Mouse (Mus musculus): ENCODE measurements at regions not wholly inside any gene's neighbourhood (a gene's known extent, or its start where the extent isn't known, plus 50 kb on each side); places are given as distances from the start of the nearest gene placed in this dataset.

DNA sequence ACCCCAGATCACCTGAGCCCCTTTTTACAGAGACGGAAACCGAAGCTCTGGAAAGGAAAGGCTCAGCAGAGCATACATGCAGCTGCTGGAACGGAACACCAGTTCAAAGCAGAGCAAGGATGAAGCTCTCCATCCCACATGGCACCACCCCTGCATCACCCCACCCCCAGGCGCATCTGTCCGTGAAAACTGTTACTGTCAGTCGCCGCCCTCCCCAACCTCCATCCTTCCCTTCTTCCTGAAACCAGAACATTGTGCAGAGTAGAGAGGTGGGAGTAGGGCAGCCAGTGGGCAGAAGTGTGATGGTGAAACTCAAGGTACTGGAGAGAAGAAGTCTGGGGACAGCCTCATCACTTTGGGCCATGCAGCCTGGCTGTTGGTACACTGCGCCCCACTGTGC lies 84.6 kb downstream of the Rplp1 start:
- no peak for ATAC-seq (ENCODE audit: low FRiP score, low TSS enrichment)
- 69% methylated on average over 8 of the region's 8 CpGs for WGBS
- Histone ChIP-seq H3K36me3 (ENCODE audit: control insufficient read depth, insufficient read depth, low read length) (no peaks in the 10 kb centered on the region), H3K9ac (ENCODE audit: low read depth, low read length) (no peak overlapping the region), H3K4me2 (replicated peaks; ENCODE audit: low read depth, low read length) (no peak overlapping the region), H3K9me3 (ENCODE audit: control insufficient read depth, low read length) (no peaks in the 10 kb centered on the region), H3K27ac (ENCODE audit: low read depth, low read length) (no peak overlapping the region), H3K4me3 (ENCODE audit: low read length) (no peak overlapping the region), H3K27me3 (ENCODE audit: control insufficient read depth, insufficient read depth, low read length) (no peaks in the 10 kb centered on the region; the same call in 1 of the 2 replicates), H3K4me1 (ENCODE audit: control insufficient read depth, insufficient read depth, low read length) (0 out of 2 replicates have a peak, but pooled peaks cover 4% of the 10 kb centered on the region)

DNA sequence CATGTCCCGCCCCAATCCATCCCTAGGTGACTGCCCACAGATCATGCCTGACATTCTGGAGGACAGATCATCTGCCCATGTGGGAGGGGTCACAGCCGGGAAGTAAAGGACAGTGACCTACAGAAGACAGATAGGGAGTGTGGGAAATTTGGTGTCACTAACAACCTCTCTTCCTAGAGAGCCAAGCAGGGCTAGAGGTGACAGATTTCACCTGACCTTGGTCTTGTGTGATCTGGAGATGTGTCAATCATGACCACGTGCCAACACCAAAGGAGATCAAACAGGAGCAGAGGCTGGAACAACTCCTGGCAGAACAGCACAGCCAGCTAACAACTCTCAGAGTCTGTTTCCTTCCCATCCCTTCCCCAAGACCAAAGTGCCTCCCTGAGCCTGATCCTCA lies 85.0 kb downstream of the Rplp1 start:
- Histone ChIP-seq H3K27me3 (ENCODE audit: control insufficient read depth, insufficient read depth, low read length) (no peaks in the 10 kb centered on the region; the same call in 1 of the 2 replicates), H3K36me3 (ENCODE audit: control insufficient read depth, insufficient read depth, low read length) (no peaks in the 10 kb centered on the region), H3K27ac (ENCODE audit: low read depth, low read length) (no peak overlapping the region), H3K9me3 (ENCODE audit: control insufficient read depth, low read length) (no peaks in the 10 kb centered on the region), H3K4me1 (ENCODE audit: control insufficient read depth, insufficient read depth, low read length) (0 out of 2 replicates have a peak, but pooled peaks cover 4% of the 10 kb centered on the region), H3K4me3 (ENCODE audit: low read length) (no peak overlapping the region), H3K4me2 (replicated peaks; ENCODE audit: low read depth, low read length) (no peak overlapping the region), H3K9ac (ENCODE audit: low read depth, low read length) (no peak overlapping the region)
- no peak for ATAC-seq (ENCODE audit: low FRiP score, low TSS enrichment)
- 63% methylated on average over 3 of the region's 3 CpGs for WGBS

GRCm38 (mm10) chr9:61827721-61828120 lies 86.6 kb downstream of the Rplp1 start:
- H3K4me1 ChIP-seq (ENCODE audit: control insufficient read depth, insufficient read depth, low read length): 0 out of 2 replicates have a peak, but pooled peaks cover 4% of the 10 kb centered on the region
- H3K27me3 ChIP-seq (ENCODE audit: control insufficient read depth, insufficient read depth, low read length): no peaks in the 10 kb centered on the region; the same call in 1 of the 2 replicates
- H3K4me3 ChIP-seq (ENCODE audit: low read length): no peak overlapping the region
- no peak for ATAC-seq (ENCODE audit: low FRiP score, low TSS enrichment)
- H3K9me3 ChIP-seq (ENCODE audit: control insufficient read depth, low read length): no peaks in the 10 kb centered on the region
- WGBS: 83% methylated on average over 4 of the region's 4 CpGs
- no peak overlapping the region for H3K4me2 ChIP-seq (replicated peaks; ENCODE audit: low read depth, low read length)
- no peak overlapping the region for H3K27ac ChIP-seq (ENCODE audit: low read depth, low read length)
- H3K36me3 ChIP-seq (ENCODE audit: control insufficient read depth, insufficient read depth, low read length): no peaks in the 10 kb centered on the region
- H3K9ac ChIP-seq (ENCODE audit: low read depth, low read length): no peak overlapping the region

DNA sequence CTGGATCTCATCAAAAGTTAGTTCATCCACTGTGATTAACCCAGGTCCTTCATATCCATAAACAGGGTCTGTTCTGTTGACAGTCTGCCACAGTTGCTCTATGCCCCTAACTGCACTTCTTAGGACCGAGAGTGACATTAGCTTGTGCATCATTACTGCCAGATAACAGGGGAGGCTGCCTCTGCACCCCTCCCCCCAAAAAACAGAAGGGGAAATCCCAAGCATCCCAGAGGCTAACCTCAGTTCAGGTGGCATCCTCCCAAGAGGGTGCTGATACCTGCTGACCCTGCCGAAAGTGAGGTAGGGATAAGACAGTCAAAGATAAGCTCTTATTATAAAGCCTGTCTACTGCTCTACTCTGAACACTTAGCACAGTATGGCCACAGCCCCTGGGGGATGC lies 87.3 kb downstream of the Rplp1 start:
- Histone ChIP-seq H3K4me3 (ENCODE audit: low read length) (no peak overlapping the region), H3K9me3 (ENCODE audit: control insufficient read depth, low read length) (no peaks in the 10 kb centered on the region), H3K36me3 (ENCODE audit: control insufficient read depth, insufficient read depth, low read length) (no peaks in the 10 kb centered on the region), H3K9ac (ENCODE audit: low read depth, low read length) (no peak overlapping the region), H3K4me2 (replicated peaks; ENCODE audit: low read depth, low read length) (no peak overlapping the region), H3K27me3 (ENCODE audit: control insufficient read depth, insufficient read depth, low read length) (no peaks in the 10 kb centered on the region; the same call in 1 of the 2 replicates), H3K4me1 (ENCODE audit: control insufficient read depth, insufficient read depth, low read length) (0 out of 2 replicates have a peak, but pooled peaks cover 4% of the 10 kb centered on the region), H3K27ac (ENCODE audit: low read depth, low read length) (no peak overlapping the region)
- WGBS: 86% methylated on average over 2 of the region's 2 CpGs
- no peak for ATAC-seq (ENCODE audit: low FRiP score, low TSS enrichment)

DNA sequence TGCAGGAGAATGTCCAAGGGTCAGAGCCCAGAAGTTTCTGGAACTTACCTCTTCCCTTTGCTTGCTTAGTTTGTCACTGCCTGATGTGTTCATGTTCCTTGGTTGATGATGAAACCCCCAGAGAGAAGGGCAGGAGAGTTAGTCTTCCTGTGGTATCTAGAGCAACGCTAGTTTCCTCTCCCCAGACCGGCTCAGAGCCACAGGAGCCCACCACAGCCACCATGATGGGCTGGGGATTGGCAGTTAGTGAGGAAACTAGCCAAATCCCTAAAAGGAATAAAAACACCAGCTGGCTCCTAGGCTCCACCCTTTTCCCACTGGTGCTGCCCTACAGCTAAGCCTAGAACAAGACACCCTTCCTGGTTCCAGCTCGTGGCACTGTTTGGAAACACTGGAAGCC lies 87.9 kb downstream of the Rplp1 start:
- H3K4me2 ChIP-seq (replicated peaks; ENCODE audit: low read depth, low read length): no peak overlapping the region
- no peak overlapping the region for H3K9ac ChIP-seq (ENCODE audit: low read depth, low read length)
- ATAC-seq (ENCODE audit: low FRiP score, low TSS enrichment): no peak
- 0 out of 2 replicates have a peak, but pooled peaks cover 4% of the 10 kb centered on the region for H3K4me1 ChIP-seq (ENCODE audit: control insufficient read depth, insufficient read depth, low read length)
- WGBS: 63% methylated on average over 3 of the region's 3 CpGs
- H3K9me3 ChIP-seq (ENCODE audit: control insufficient read depth, low read length): 0 out of 2 replicates have a peak, but pooled peaks cover 2% of the 10 kb centered on the region
- no peaks in the 10 kb centered on the region; the same call in 1 of the 2 replicates for H3K27me3 ChIP-seq (ENCODE audit: control insufficient read depth, insufficient read depth, low read length)
- no peaks in the 10 kb centered on the region for H3K36me3 ChIP-seq (ENCODE audit: control insufficient read depth, insufficient read depth, low read length)
- H3K4me3 ChIP-seq (ENCODE audit: low read length): no peak overlapping the region
- no peak overlapping the region for H3K27ac ChIP-seq (ENCODE audit: low read depth, low read length)

GRCm38 (mm10) chr9:61825804-61826203 lies 88.5 kb downstream of the Rplp1 start:
- H3K36me3 ChIP-seq (ENCODE audit: control insufficient read depth, insufficient read depth, low read length): no peaks in the 10 kb centered on the region
- no peak overlapping the region for H3K9ac ChIP-seq (ENCODE audit: low read depth, low read length)
- ATAC-seq (ENCODE audit: low FRiP score, low TSS enrichment): no peak
- H3K27ac ChIP-seq (ENCODE audit: low read depth, low read length): no peak overlapping the region
- WGBS: 53% methylated on average over 2 of the region's 2 CpGs
- H3K4me1 ChIP-seq (ENCODE audit: control insufficient read depth, insufficient read depth, low read length): 0 out of 2 replicates have a peak, but pooled peaks cover 4% of the 10 kb centered on the region
- H3K27me3 ChIP-seq (ENCODE audit: control insufficient read depth, insufficient read depth, low read length): no peaks in the 10 kb centered on the region; the same call in 1 of the 2 replicates
- H3K4me2 ChIP-seq (replicated peaks; ENCODE audit: low read depth, low read length): no peak overlapping the region
- H3K9me3 ChIP-seq (ENCODE audit: control insufficient read depth, low read length): 0 out of 2 replicates have a peak, but pooled peaks cover 2% of the 10 kb centered on the region
- H3K4me3 ChIP-seq (ENCODE audit: low read length): no peak overlapping the region

GRCm38 (mm10) chr9:61819836-61820235 lies 94.5 kb downstream of the Rplp1 start:
- WGBS: 71% methylated on average over 1 of the region's 1 CpGs
- H3K4me2 ChIP-seq (replicated peaks; ENCODE audit: low read depth, low read length): no peak overlapping the region
- H3K36me3 ChIP-seq (ENCODE audit: control insufficient read depth, insufficient read depth, low read length): no peaks in the 10 kb centered on the region
- H3K27me3 ChIP-seq (ENCODE audit: control insufficient read depth, insufficient read depth, low read length): no peaks in the 10 kb centered on the region
- H3K9me3 ChIP-seq (ENCODE audit: control insufficient read depth, low read length): 0 out of 2 replicates have a peak, but pooled peaks cover 2% of the 10 kb centered on the region
- H3K27ac ChIP-seq (ENCODE audit: low read depth, low read length): no peak overlapping the region
- no peak overlapping the region for H3K9ac ChIP-seq (ENCODE audit: low read depth, low read length)
- H3K4me1 ChIP-seq (ENCODE audit: control insufficient read depth, insufficient read depth, low read length): no peaks in the 10 kb centered on the region
- no peak for ATAC-seq (ENCODE audit: low FRiP score, low TSS enrichment)
- H3K4me3 ChIP-seq (ENCODE audit: low read length): no peak overlapping the region

- Histone ChIP-seq H3K36me3 (ENCODE audit: control insufficient read depth, insufficient read depth, low read length) (no peaks in the 10 kb centered on the region), H3K4me2 (replicated peaks; ENCODE audit: low read depth, low read length) (no peak overlapping the region), H3K4me3 (ENCODE audit: low read length) (no peak overlapping the region), H3K27me3 (ENCODE audit: control insufficient read depth, insufficient read depth, low read length) (no peaks in the 10 kb centered on the region), H3K9me3 (ENCODE audit: control insufficient read depth, low read length) (0 out of 2 replicates have a peak, but pooled peaks cover under 1% of the 10 kb centered on the region), H3K27ac (ENCODE audit: low read depth, low read length) (no peak overlapping the region), H3K4me1 (ENCODE audit: control insufficient read depth, insufficient read depth, low read length) (no peaks in the 10 kb centered on the region), H3K9ac (ENCODE audit: low read depth, low read length) (no peak overlapping the region)
- ATAC-seq (ENCODE audit: low FRiP score, low TSS enrichment): no peak
- WGBS: 83% methylated on average over 11 of the region's 11 CpGs
Measured at GRCm38 (mm10) chr9:61816589-61817179, 97.7 kb downstream of the Rplp1 start.

GRCm38 (mm10) chr9:61815995-61816394 lies 98.3 kb downstream of the Rplp1 start:
- Histone ChIP-seq H3K36me3 (ENCODE audit: control insufficient read depth, insufficient read depth, low read length) (no peaks in the 10 kb centered on the region), H3K4me1 (ENCODE audit: control insufficient read depth, insufficient read depth, low read length) (no peaks in the 10 kb centered on the region), H3K4me2 (replicated peaks; ENCODE audit: low read depth, low read length) (no peak overlapping the region), H3K9me3 (ENCODE audit: control insufficient read depth, low read length) (no peaks in the 10 kb centered on the region), H3K27me3 (ENCODE audit: control insufficient read depth, insufficient read depth, low read length) (no peaks in the 10 kb centered on the region), H3K27ac (ENCODE audit: low read depth, low read length) (no peak overlapping the region), H3K9ac (ENCODE audit: low read depth, low read length) (no peak overlapping the region), H3K4me3 (ENCODE audit: low read length) (no peak overlapping the region)
- WGBS: 16% methylated on average over 10 of the region's 10 CpGs
- no peak for ATAC-seq (ENCODE audit: low FRiP score, low TSS enrichment)

All from kidney, embryonic 14.5 days (tissue).